Mouse (Mus musculus) gastrocnemius, postnatal 25 days (tissue): ENCODE measurements at regions not wholly inside any gene's neighbourhood (a gene's known extent, or its start where the extent isn't known, plus 50 kb on each side); places are given as distances from the start of the nearest gene placed in this dataset.

ENCODE experiments used
- DNase-seq: peaks from one replicate; pipeline ENCODE4 v3.0.0; 2022

DNA sequence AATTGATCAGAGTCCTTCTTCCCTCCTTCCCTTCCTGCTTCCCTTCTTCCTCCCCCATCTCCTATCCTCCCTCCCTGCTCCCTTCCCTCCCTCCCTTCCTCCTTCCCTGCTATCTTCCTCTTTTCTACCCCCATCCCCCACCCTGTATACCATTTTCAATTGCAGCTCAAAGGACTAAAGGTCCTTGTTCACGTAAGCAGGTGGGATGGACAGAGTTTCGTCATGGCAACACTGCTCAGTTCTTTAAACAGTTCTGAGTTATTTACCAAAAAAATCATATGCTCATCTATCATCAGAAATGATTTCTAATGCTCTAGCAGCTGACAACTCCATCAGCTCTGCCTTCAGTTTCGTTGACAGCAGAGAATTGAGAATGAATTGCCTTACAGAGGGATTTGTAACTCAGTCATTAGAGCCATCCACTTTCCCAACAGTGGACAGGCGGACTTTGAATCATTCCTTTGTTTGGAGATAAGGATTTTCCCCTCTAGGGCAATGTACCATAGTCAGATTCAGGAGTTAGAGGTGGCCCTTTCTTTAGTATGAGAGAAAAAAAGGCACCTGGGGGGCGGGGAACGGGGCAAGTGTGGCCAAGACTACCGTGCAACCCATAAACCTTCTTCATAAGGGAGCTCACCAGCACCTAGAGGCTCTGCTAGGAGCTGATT lies 113.7 kb upstream of the Lrig1 start:
- DNase-seq, result no peak

DNA sequence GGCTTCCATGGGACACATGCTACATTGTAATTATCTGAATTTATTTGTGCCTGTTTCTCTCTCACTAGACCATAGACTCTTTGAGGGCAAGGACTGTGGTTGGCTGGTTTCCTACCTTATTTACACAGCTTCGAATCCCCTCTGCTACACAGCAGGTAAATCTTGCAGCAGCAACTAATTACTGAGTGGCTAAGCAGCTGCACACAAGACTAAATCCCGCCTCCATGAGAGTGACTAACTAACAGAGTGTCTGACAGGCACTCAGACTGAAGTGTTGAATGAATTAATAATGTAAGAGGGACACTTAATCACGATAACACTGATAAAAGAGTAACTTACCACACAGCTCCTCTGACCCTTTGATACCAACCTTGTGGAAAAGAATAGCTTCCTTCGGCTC lies 111.9 kb upstream of the Lrig1 start:
- DNase-seq, result no peak

DNA sequence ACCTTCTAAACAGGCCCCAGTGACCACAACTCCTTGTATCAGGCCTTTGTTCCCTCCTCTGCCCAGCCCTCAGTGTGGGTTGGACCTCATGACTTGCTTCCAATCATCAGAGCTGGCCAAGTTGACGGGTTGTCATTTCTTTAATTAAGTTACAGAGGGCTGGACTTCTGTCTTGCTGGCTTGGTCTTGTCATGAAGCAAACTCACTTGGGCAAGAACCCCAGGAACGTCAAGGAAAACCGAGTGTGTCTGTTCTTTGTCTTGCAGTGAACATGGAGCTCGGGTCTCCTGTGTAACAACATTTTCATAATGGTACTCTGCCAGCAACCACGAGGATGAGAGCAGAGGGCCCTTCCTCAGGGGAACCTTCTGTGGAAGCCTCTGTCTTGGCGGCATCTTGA lies 107.3 kb upstream of the Lrig1 start:
- DNase-seq, result no peak

DNA sequence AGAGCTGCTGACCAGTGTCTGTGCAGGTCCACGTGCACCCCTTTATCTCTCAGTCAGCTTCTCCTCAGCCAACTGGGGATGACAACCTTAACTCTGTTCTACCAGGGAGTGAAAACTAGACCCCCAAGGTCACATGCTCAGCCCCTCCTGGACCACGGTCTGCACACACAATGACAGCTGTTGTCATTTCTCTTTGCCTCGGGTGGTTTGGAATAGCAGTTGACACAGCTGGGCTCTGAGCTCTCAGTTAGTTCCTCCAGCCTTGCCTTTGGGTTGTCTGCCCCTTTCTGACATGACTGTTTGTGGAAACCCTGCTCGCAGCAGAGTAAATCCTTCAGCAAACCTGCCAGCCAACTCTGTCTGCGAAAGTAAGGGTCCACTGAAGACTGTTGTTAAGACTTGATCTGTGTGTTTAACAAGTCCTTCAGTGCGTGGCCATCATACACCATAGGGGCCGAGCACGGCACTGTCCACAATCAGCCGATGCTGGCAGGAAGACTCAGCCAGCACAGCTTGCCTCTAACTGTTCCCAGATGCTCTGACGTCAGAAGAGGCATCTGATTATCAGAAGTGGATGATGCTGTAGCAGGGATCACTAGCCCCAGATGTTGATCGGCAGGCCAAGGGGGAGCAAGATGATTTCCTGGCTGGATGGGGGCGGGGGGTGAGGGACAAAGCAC lies 106.7 kb upstream of the Lrig1 start:
- peak; percentile 14 for DNase-seq

DNA sequence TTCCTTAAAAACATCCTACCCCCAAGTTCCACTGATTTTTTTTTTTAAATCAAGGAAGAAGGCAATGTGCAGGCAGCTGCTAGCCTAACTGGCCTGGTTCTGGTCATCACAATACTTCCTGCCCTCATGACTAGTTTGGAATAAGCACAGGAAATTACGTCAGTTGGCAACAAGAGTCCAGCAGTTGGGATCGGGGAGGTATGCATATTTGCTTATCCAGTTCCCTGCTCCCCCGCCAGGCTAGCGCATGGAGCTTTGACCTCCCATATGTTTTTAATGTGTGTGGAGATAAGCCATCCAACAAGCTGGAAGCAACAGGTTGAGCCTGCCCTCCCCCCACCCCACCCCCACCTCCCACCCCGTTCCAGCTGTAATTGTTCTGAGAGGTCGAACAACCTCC lies 105.7 kb upstream of the Lrig1 start:
- DNase-seq, result peak; percentile 11

DNA sequence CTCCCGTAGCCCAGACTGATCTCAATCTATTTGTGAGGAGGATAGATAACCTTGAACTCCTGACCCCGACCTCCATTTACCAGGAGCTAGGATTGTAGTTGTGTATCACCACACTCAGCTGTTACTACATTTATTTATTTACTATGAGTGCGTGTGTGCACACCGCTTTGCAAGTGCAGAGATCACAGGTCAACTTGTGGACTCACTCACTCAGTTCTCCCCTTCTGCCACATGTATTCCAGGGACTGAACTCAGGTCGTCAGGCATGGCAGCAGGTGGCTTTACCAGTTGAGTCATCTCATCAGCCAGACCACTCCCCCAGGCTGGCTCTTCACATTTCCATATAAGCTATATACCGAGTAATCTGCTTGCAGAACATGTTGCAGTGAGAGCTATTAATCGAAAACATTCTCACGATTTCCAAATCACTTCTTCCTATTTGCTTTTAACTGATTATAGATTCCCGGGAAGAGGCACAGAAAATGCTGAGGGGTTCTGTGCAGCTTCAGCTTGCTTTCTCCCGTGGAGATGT lies 104.4 kb upstream of the Lrig1 start:
- DNase-seq, result no peak

DNA sequence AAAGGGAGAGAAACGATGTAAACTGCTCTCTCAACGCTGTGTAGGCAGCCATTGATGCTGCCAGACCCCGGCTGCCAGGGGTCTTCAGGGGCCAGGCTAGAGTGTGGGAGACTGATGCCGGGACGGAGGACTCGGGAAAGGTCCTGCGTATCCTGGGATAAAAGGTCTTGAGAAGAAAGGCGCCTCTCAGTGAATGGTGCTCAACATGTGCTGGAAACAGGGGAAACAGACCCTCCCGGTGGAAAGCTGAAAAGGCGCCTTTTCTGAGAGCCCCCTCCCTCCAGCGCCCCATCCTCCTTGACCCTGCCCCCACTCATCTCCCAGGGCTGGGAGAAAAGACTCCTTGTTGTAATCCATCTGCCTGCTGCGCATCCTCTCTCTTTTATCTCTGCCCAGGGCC lies 101.1 kb upstream of the Lrig1 start:
- no peak for DNase-seq

DNA sequence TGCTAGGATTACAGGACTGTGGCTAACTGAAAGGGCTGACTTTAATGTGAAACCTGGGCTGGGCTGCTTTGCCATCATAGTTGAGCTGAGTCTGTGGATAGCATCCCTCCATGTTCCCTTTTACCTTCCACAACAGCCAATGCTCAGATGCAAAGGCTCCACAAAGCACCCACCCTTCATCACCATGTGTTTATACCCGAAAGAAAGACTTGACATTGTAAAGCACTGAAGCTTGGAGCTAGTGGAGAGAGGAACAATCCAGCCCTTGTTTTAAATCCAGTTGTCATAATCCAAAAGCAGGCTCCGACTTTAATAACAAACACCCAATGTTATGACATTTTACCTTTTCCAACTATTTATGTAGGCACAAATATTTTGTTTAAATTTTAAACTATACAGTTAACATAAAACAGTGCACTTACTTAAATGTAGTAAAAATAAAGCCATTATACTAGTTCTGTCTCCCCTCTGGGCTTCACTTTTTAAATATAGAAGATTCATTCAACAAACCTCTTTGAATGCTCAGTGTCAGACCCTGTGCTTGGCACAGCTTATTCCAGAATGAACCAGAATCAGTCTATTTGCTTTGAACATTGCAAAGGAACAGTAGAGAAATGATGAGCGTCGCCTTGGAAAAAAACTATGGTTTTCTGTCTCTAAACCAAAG lies 98.7 kb upstream of the Lrig1 start:
- no peak for DNase-seq

GRCm38 (mm10) chr6:94795442-94795841 lies 95.5 kb upstream of the Lrig1 start:
- no peak for DNase-seq

GRCm38 (mm10) chr6:94793555-94793954 lies 93.6 kb upstream of the Lrig1 start:
- no peak for DNase-seq

GRCm38 (mm10) chr6:94792312-94792711 lies 92.4 kb upstream of the Lrig1 start:
- no peak for DNase-seq

DNA sequence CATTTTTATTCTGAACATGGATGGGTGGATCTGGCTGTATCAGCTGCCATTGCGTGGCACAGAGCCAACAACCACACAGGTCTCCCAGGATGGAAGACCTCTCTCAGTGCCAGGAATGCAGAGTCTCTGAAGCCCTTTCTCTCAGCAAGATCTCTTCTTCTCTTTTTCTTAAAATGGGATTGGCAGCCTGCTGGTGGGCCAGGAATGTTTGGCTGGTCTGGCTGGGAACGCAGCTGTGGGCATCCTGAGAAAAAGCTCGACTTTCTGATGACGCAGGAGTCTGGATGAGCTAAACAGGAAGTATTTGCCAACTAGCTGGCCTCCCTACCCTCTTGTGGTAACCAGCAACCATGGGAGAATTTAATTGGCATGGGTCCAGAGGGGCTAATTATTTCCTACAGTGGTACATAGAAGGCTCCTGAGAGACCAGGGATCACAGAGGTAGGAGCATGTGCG lies 89.4 kb upstream of the Lrig1 start:
- DNase-seq, result no peak

- DNase-seq, result no peak
Measured at GRCm38 (mm10) chr6:94783471-94783870, 83.5 kb upstream of the Lrig1 start.

GRCm38 (mm10) chr6:94780621-94781020 lies 80.7 kb upstream of the Lrig1 start:
- no peak for DNase-seq

GRCm38 (mm10) chr6:94779854-94780253 lies 79.9 kb upstream of the Lrig1 start:
- peak; percentile 65 for DNase-seq

DNA sequence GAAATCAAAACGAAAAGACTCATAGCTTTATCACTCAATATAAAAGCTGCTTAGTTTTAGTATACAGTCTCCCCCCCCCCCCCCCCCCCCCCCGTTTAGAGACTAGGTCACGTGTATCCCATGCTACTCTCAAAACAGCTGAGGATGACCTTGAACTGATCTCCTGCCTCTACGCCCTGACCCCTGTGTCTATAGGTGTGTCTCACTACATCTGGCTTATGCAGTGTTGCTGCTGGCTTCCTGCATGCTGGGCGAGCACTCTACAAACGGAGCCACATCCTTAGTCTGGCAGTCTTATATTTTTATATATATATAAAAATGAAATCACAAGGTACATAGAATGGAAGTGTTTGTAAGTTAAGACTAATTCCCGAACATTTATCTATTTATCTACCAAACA lies 79.3 kb upstream of the Lrig1 start:
- no peak for DNase-seq

GRCm38 (mm10) chr6:94778797-94779196 lies 78.8 kb upstream of the Lrig1 start:
- DNase-seq, result no peak

DNA sequence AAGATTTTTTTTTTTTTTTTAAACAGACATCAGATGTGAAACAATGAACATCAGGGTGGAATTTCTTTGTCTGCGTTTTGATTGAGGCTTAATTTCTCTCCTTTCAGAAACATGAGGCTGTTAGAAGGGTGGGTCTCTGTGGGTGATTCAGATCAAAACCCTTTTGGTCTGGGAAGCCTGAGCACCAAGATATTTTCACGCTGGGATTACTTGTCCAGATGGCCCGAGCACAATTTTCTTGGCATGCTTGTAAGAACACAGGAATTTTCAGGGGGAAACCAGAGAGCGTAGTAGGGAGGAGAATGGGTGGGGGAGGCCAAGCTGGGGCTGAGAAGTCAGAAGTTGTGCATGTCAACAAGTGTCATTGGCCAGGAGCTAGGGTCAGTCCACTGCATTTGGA lies 76.6 kb upstream of the Lrig1 start:
- DNase-seq, result peak; percentile 49

- no peak for DNase-seq
Measured at GRCm38 (mm10) chr6:94774871-94775270, 74.9 kb upstream of the Lrig1 start.

- no peak for DNase-seq
Measured at GRCm38 (mm10) chr6:94773604-94774486, 73.9 kb upstream of the Lrig1 start.

- no peak for DNase-seq
Measured at GRCm38 (mm10) chr6:94772868-94773603, 73.1 kb upstream of the Lrig1 start.

- DNase-seq, result no peak
Measured at GRCm38 (mm10) chr6:94772391-94772790, 72.4 kb upstream of the Lrig1 start.
